Mouse (Mus musculus) embryonic fibroblast, embryonic 13.5 days (primary cell): ENCODE measurements around the gene Clpx. TPM values are rescaled to one million over a fixed set of nuclear protein-coding genes. Genes with fewer than 3 reads are reported as not detected.
A peak's percentile ranks its signal among the peaks of the same experiment; 100 is the strongest.
"Not testable (repeated sequence)": the region's sequence is repeated elsewhere in the genome, so short reads cannot be mapped to it uniquely, and the experiment has no call there.

ENCODE experiments used
- H3K27ac ChIP-seq: 2 replicates; pipeline ENCODE4 v1.5.1; 2012; ENCODE audit warnings: low read length, control low read depth, inconsistent platforms; ENCODE audit not compliant: insufficient read depth
- H3K4me1 ChIP-seq: 2 replicates; pipeline ENCODE4 v1.6.1; 2011; ENCODE audit warnings: low read length; ENCODE audit not compliant: control insufficient read depth, insufficient read depth
- H3K4me3 ChIP-seq: 2 replicates; pipeline ENCODE4 v1.5.1; 2011; ENCODE audit warnings: mild to moderate bottlenecking, control low read depth, low read length; ENCODE audit not compliant: insufficient read depth
- CTCF ChIP-seq: IDR thresholded peaks from 2 replicates; pipeline ENCODE4 v1.5.1; 2011; ENCODE audit warnings: mild to moderate bottlenecking, control low read depth, low read length, moderate library complexity, borderline replicate concordance; ENCODE audit not compliant: insufficient read depth
- POLR2A ChIP-seq: IDR thresholded peaks from 2 replicates; pipeline ENCODE4 v1.6.1; 2011; ENCODE audit warnings: low read depth, mild to moderate bottlenecking, control low read depth, low read length, moderate library complexity
- polyA plus RNA-seq: library from polyadenylated mRNA; stranded (reverse); fragments of >200 nt; gene quantifications from 2 replicates; pipeline ENCODE4 v1.2.4, GENCODE M21; 2011; ENCODE audit warnings: low read depth; ENCODE audit not compliant: missing spikeins, insufficient read length

The Clpx gene
- polyA plus RNA-seq, 1 experiment: 35.4 TPM

- no peak overlapping the region for H3K27ac ChIP-seq
- H3K4me1 ChIP-seq: no peaks in the 10 kb centered on the region
- TF ChIP-seq CTCF: no peak
- TF ChIP-seq POLR2A: no peak
- H3K4me3 ChIP-seq: no peak overlapping the region
Observed at GRCm38 (mm10) chr9:65340414-65340813, 46.4 kb downstream of the Clpx start.

GRCm38 (mm10) chr9:65345439-65345838, 51.4 kb downstream of the Clpx start:
- not testable (repeated sequence) for H3K4me1 ChIP-seq
- Histone ChIP-seq H3K27ac (peak overlapping the region; percentile 44), H3K4me3 (peak overlapping the region; percentile 52)
- TF ChIP-seq POLR2A: 0 out of 2 replicates have a peak, but pooled peaks have one; percentile 18

GRCm38 (mm10) chr9:65345854-65346475, 51.9 kb downstream of the Clpx start, which contains the start of gene Pdcd7:
Gene Pdcd7, plus strand, starts transcription at chr9:65346104.
- H3K4me3 ChIP-seq: peak within 1 kb of the TSS; percentile 96
- TF ChIP-seq POLR2A (peak; percentile 85), CTCF (no peak)
- H3K4me1 ChIP-seq: no peaks in the 10 kb centered on the region
- peak within 1 kb of the TSS; percentile 44 for H3K27ac ChIP-seq

- TF ChIP-seq POLR2A (no peak; the same call in 1 of the 2 replicates), CTCF (no peak)
- H3K4me1 ChIP-seq: no peaks in the 10 kb centered on the region
- H3K4me3 ChIP-seq: peak overlapping the region; percentile 96
- H3K27ac ChIP-seq: peak overlapping the region; percentile 38; the same call in 1 of the 2 replicates
Observed at GRCm38 (mm10) chr9:65346476-65347111, 52.5 kb downstream of the Clpx start.

DNA sequence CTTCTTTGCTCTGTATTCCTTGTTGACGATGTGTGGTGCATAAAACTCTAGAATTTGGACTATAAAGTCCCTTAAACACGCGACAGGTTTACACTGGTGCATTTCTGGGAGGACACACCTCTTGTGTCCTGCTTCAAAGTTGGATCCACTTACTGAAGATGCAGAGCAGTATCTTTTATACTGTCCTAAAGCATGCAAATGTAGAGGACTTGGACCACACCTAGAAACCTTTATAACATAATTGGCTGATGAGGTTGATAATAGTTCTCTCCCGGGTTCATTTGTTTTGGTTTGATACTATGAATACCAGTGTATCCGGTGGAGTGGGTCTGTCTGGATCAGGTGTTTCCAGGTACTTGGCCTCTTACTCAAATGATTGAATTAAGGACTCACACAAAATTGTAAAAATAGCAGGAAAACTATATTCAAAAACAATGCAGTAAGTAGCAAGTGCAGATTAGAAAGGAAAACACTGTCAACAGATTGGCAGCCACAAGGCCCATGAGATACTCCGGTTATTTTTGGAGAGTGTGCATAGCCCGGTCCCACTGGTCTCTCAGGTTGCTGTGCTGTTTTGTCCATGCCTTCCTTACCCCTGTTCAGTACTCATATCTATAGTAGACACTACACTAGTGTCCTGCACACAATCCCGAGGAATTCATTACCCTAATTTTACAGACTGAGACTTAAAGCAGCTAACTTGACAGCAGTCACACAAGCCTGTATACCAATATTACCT, 53.2 kb downstream of the Clpx start:
- peak overlapping the region; percentile 96 for H3K4me3 ChIP-seq
- H3K4me1 ChIP-seq: no peaks in the 10 kb centered on the region
- TF ChIP-seq CTCF: no peak
- TF ChIP-seq POLR2A: no peak
- H3K27ac ChIP-seq: peak overlapping the region; percentile 38; the same call in 1 of the 2 replicates

DNA sequence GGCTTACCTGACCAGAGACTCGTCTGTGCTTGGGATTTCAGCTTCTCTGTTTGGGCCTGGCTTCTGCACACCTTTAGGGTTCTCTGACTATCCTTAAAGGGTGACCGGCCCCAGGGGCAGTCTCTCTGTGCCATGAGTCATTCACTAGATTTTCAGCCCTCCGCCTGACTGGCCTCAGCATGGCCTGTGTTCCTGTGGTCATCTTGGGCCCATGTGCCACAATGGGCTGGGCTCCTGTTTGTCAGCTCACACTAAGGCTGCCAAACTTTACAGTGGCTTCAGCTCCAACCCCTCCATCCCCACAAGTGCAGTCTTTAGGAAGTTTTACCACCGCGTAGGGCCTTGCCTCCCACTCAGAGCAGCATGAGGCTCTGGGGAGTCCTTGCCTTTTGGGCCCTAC, 59.2 kb downstream of the Clpx start:
- TF ChIP-seq CTCF (no peak), POLR2A (no peak)
- Histone ChIP-seq H3K4me3 (no peak overlapping the region), H3K27ac (no peak overlapping the region), H3K4me1 (no peaks in the 10 kb centered on the region)

- TF ChIP-seq CTCF (no peak), POLR2A (no peak)
- Histone ChIP-seq H3K4me1 (no peaks in the 10 kb centered on the region), H3K4me3 (no peak overlapping the region), H3K27ac (no peak overlapping the region)
Observed at GRCm38 (mm10) chr9:65356561-65356960, 62.5 kb downstream of the Clpx start.

DNA sequence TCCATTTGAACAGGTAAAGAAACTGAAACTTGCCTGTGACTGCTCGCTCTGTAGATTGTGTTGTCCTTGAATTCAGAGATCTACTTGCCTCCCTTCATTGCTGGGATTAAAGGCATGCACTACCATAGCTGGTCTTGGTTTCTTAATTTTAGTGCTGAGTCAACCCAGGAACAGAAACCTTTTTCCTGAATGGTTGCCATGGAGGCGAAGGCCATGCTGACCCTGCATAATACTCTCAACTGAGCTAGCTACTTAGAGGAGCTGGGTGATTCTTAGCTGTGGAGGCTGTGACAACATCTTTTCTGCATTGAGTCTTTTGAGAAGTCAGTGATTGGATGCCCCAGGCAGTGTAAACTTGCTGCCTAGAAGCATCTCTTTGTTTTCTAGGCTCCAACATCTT, 62.9 kb downstream of the Clpx start:
- Histone ChIP-seq H3K27ac (no peak overlapping the region), H3K4me3 (no peak overlapping the region), H3K4me1 (no peaks in the 10 kb centered on the region)
- TF ChIP-seq POLR2A (no peak), CTCF (no peak)

- no peaks in the 10 kb centered on the region for H3K4me1 ChIP-seq
- no peak for TF ChIP-seq CTCF
- TF ChIP-seq POLR2A: no peak
- H3K4me3 ChIP-seq: no peak overlapping the region
- H3K27ac ChIP-seq: no peak overlapping the region
Observed at GRCm38 (mm10) chr9:65358956-65359480, 65.0 kb downstream of the Clpx start.
